Mouse (Mus musculus) bone marrow, adult 2 months (tissue): ENCODE results near the gene Rbm39.

ENCODE experiments used
- CTCF ChIP-seq: fragments of 200-500 bp; IDR thresholded peaks from 2 replicates; pipeline ENCODE4 v1.5.1; 2011; ENCODE audit warnings: low read length, control low read depth; ENCODE audit not compliant: control insufficient read depth, insufficient read depth
- POLR2A ChIP-seq: fragments of 200-500 bp; IDR thresholded peaks from 2 replicates; pipeline ENCODE4 v1.6.1; 2011; ENCODE audit warnings: low read depth, mild to moderate bottlenecking, control low read depth, low read length, borderline replicate concordance; ENCODE audit not compliant: control insufficient read depth

DNA sequence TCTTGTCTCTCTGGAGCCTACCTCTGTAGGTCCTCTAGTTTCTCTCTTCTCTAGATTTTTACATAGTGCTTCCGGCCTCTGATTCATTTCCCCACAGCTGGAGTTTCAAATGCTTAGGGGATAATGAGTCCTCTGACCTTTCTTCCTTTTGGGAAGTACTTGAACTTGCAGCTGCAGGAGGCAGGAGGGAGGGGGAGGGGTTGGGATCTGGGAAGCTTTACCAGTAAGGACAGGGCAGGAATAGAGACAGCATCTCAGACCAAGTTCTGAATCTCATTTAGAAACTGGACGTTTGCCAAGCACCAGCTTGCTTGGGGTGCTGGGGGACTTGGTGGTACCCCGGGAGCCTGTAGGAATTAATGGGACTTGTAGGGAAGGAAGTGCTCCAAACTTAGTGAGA is 19.9 kb upstream of the Rbm39 start:
- no peak for TF ChIP-seq POLR2A
- TF ChIP-seq CTCF, result no peak
